Mouse (Mus musculus) forebrain, postnatal 0 days (tissue): ENCODE data around the gene Zic2. TPM values are rescaled to one million over a fixed set of nuclear protein-coding genes. Genes with fewer than 3 reads are reported as not detected.

Experiments
- ATAC-seq: fragments of 200-750 bp; cut with Nextera tagmentation; 2 replicates; pipeline ENCODE4 v1.8.0; 2017; ENCODE audit warnings: mild to moderate bottlenecking, moderate library complexity
- DNase-seq: peaks from one replicate; pipeline ENCODE4 v3.0.0-alpha.2; 2015
- H3K27ac ChIP-seq: fragments of 300-500 bp; sonication (generic); 2 replicates; pipeline ENCODE4 v1.5.1; 2014; ENCODE audit warnings: low read depth, mild to moderate bottlenecking, antibody characterized with exemption, low read length, moderate library complexity, mixed read lengths
- H3K27me3 ChIP-seq: fragments of 300-500 bp; sonication (generic); 2 replicates; pipeline ENCODE4 v1.6.1; 2014; ENCODE audit warnings: mild to moderate bottlenecking, low read length, mixed read lengths; ENCODE audit not compliant: insufficient read depth
- H3K36me3 ChIP-seq: fragments of 300-500 bp; sonication (generic); 2 replicates; pipeline ENCODE4 v1.6.1; 2014; ENCODE audit warnings: mild to moderate bottlenecking, moderate library complexity; ENCODE audit not compliant: insufficient read depth
- H3K4me1 ChIP-seq: fragments of 300-500 bp; sonication (generic); 2 replicates; pipeline ENCODE4 v1.6.1; 2014; ENCODE audit warnings: antibody characterized with exemption; ENCODE audit not compliant: insufficient read depth
- H3K4me2 ChIP-seq: fragments of 300-500 bp; sonication (generic); 2 replicates; pipeline ENCODE4 v1.6.1; 2014; ENCODE audit warnings: low read depth, mild to moderate bottlenecking, moderate library complexity
- H3K4me3 ChIP-seq: fragments of 300-500 bp; sonication (generic); 2 replicates; pipeline ENCODE4 v1.5.1; 2014; ENCODE audit warnings: low read depth, low read length, mixed read lengths
- H3K9ac ChIP-seq: fragments of 300-500 bp; sonication (generic); 2 replicates; pipeline ENCODE4 v1.6.1; 2014; ENCODE audit warnings: mild to moderate bottlenecking
- H3K9me3 ChIP-seq: fragments of 300-500 bp; sonication (generic); 2 replicates; pipeline ENCODE4 v1.6.1; 2016; ENCODE audit warnings: low read length
- CTCF ChIP-seq: sonication (generic); IDR thresholded peaks from 2 replicates; pipeline ENCODE4 v1.5.1; 2016; ENCODE audit warnings: antibody characterized with exemption, control low read depth, low read depth
- WGBS: fragments of 180-500 bp; shearing (Covaris S2); extraction: QIAGEN DNeasy Blood & Tissue Kit; methylation state at CpG from one replicate; pipeline ENCODE4 v1.1.7; 2014; 5-methylcytosine and 5-hydroxymethylcytosine counted together
- polyA plus RNA-seq: library from polyadenylated mRNA; unstranded; fragments of >200 nt; fragmentation: Nextera tagmentation; extraction: Ambion mirVana; gene quantifications from 2 replicates; pipeline ENCODE4 v1.2.1, GENCODE M21; 2015
- total RNA-seq: library from RNA; depleted of rRNA; stranded (reverse); fragments of >200 nt; gene quantifications from 2 replicates; pipeline ENCODE4 v1.2.3, GENCODE M21; 2014

Zic2 gene
- total and polyA plus RNA-seq, 2 experiments from 2014 or later = 16.3 to 105 TPM

- no peak overlapping the region for H3K27ac ChIP-seq
- 39% methylated on average over 1 of the region's 1 CpGs for WGBS
- H3K36me3 ChIP-seq = no peaks in the 10 kb centered on the region
- no peaks in the 10 kb centered on the region for H3K9me3 ChIP-seq
- DNase-seq (peak; percentile 4), ATAC-seq (no peak)
- TF ChIP-seq CTCF = no peak
- no peak overlapping the region for H3K9ac ChIP-seq
- H3K4me2 ChIP-seq = no peak overlapping the region
- H3K4me3 ChIP-seq = no peak overlapping the region
- peaks cover 61% of the 10 kb centered on the region for H3K27me3 ChIP-seq
- H3K4me1 ChIP-seq = no peaks in the 10 kb centered on the region
Observed at GRCm38 (mm10) chr14:122486611-122487010, 11.4 kb downstream of the Zic2 start.

- Histone ChIP-seq H3K36me3 (no peaks in the 10 kb centered on the region), H3K27ac (peak overlapping the region; percentile 57), H3K9ac (no peak overlapping the region), H3K4me1 (no peaks in the 10 kb centered on the region), H3K4me3 (no peak overlapping the region), H3K27me3 (peaks cover 55% of the 10 kb centered on the region), H3K9me3 (no peaks in the 10 kb centered on the region), H3K4me2 (peak overlapping the region; percentile 30; the same call in 1 of the 2 replicates)
- DNase-seq (peak; percentile 48), ATAC-seq (no peak)
- WGBS = 30% methylated on average over 5 of the region's 5 CpGs
- no peak for TF ChIP-seq CTCF
Observed at GRCm38 (mm10) chr14:122487366-122487765, 12.1 kb downstream of the Zic2 start.

GRCm38 (mm10) chr14:122489041-122489440, 13.8 kb downstream of the Zic2 start:
- peak; percentile 72 for DNase-seq
- Histone ChIP-seq H3K36me3 (no peaks in the 10 kb centered on the region), H3K9me3 (no peaks in the 10 kb centered on the region), H3K27me3 (peaks cover 48% of the 10 kb centered on the region), H3K9ac (peak overlapping the region; percentile 14; the same call in 1 of the 2 replicates), H3K4me1 (no peaks in the 10 kb centered on the region), H3K4me3 (0 out of 2 replicates have a peak overlapping the region, but pooled peaks have one; percentile 7), H3K4me2 (peak overlapping the region; percentile 40; the same call in 1 of the 2 replicates), H3K27ac (no peak overlapping the region; the same call in 1 of the 2 replicates)
- 3% methylated on average over 5 of the region's 5 CpGs for WGBS
- no peak for TF ChIP-seq CTCF
- no peak for ATAC-seq

- H3K4me1 ChIP-seq = no peaks in the 10 kb centered on the region
- no peak for TF ChIP-seq CTCF
- no peaks in the 10 kb centered on the region for H3K36me3 ChIP-seq
- peaks cover 42% of the 10 kb centered on the region for H3K27me3 ChIP-seq
- ATAC-seq (no peak), DNase-seq (peak; percentile 77)
- H3K9ac ChIP-seq = 0 out of 2 replicates have a peak overlapping the region, but pooled peaks have one; percentile 14
- peak overlapping the region; percentile 16 for H3K4me3 ChIP-seq
- H3K27ac ChIP-seq = no peak overlapping the region
- no peaks in the 10 kb centered on the region for H3K9me3 ChIP-seq
- H3K4me2 ChIP-seq = peak overlapping the region; percentile 40
- WGBS = 4% methylated on average over 12 of the region's 12 CpGs
Observed at GRCm38 (mm10) chr14:122489686-122490414, 14.6 kb downstream of the Zic2 start.

- 0 out of 2 replicates have a peak within 1 kb of the TSS, but pooled peaks have one; percentile 18 for H3K9ac ChIP-seq
- peaks cover 35% of the 10 kb centered on the region for H3K27me3 ChIP-seq
- H3K4me1 ChIP-seq = no peaks in the 10 kb centered on the region
- DNase-seq (peak; percentile 10), ATAC-seq (peak; percentile 58)
- TF ChIP-seq CTCF = no peak
- H3K27ac ChIP-seq = peak within 1 kb of the TSS; percentile 50; the same call in 1 of the 2 replicates
- peak within 1 kb of the TSS; percentile 16 for H3K4me3 ChIP-seq
- H3K9me3 ChIP-seq = no peaks in the 10 kb centered on the region
- 2% methylated on average over 50 of the region's 51 CpGs for WGBS
- peak within 1 kb of the TSS; percentile 40 for H3K4me2 ChIP-seq
- no peaks in the 10 kb centered on the region for H3K36me3 ChIP-seq
Observed at GRCm38 (mm10) chr14:122490441-122491328, 15.4 kb downstream of the Zic2 start, which contains the start of gene Gm10837. Gene Gm10837 (plus strand): TSS chr14:122490586.

- TF ChIP-seq CTCF = no peak
- Histone ChIP-seq H3K4me3 (no peak overlapping the region), H3K27me3 (peaks cover 27% of the 10 kb centered on the region), H3K36me3 (no peaks in the 10 kb centered on the region), H3K4me2 (no peak overlapping the region), H3K27ac (no peak overlapping the region), H3K9ac (no peak overlapping the region), H3K4me1 (no peaks in the 10 kb centered on the region), H3K9me3 (no peaks in the 10 kb centered on the region)
- WGBS = 69% methylated on average over 6 of the region's 6 CpGs
- ATAC-seq = no peak
- DNase-seq = no peak
Observed at GRCm38 (mm10) chr14:122491521-122491920, 16.3 kb downstream of the Zic2 start.

- H3K9me3 ChIP-seq = no peaks in the 10 kb centered on the region
- no peak overlapping the region for H3K27ac ChIP-seq
- H3K9ac ChIP-seq = no peak overlapping the region
- H3K4me3 ChIP-seq = no peak overlapping the region
- H3K36me3 ChIP-seq = no peaks in the 10 kb centered on the region
- H3K4me1 ChIP-seq = no peaks in the 10 kb centered on the region
- DNase-seq = no peak
- no peak for ATAC-seq
- no peak overlapping the region for H3K4me2 ChIP-seq
- H3K27me3 ChIP-seq = peaks cover 25% of the 10 kb centered on the region
- 84% methylated on average over 1 of the region's 1 CpGs for WGBS
- TF ChIP-seq CTCF = no peak
Observed at GRCm38 (mm10) chr14:122492015-122492414, 16.8 kb downstream of the Zic2 start.
